7 mouse cellular contexts compared by ENCODE assay signal in genomic region chr3:41042195-41042938, GRCm38 (mm10). TPM values are rescaled to one million over a fixed set of nuclear protein-coding genes. Genes with fewer than 3 reads are reported as not detected.
DNase-seq lines count a peak whose midpoint lies in the region; ATAC-seq and TF ChIP-seq lines count a peak whose summit lies in the region.

No protein-coding gene starts in this region.

- DNase-seq in limb, embryonic 14.5 days (ENCODE audit: low spot score): peak; percentile 75
- DNase-seq in limb, embryonic 10.5 days (ENCODE audit: low spot score): no peak
- peak; percentile 15 for DNase-seq in ES-E14 (ENCODE audit: low read depth, low spot score)
- peak; percentile 77 for DNase-seq in brain, adult 2 months (ENCODE audit: low read depth, low spot score)
- peak; percentile 49 for DNase-seq in layer of hippocampus, adult 9-10 months (ENCODE audit: low spot score)

- H3K4me2 ChIP-seq in limb, embryonic 14.5 days (replicated peaks; ENCODE audit: low read depth, low read length, severe bottlenecking): no peak overlapping the region
- H3K4me2 ChIP-seq in forebrain, embryonic 15.5 days (replicated peaks): no peak overlapping the region
- H3K4me2 ChIP-seq in neural tube, embryonic 15.5 days: no peak overlapping the region

- H3K27me3 ChIP-seq in limb, embryonic 14.5 days (ENCODE audit: control insufficient read depth, insufficient read depth, low read length): no peaks in the 10 kb centered on the region
- no peaks in the 10 kb centered on the region for H3K27me3 ChIP-seq in limb, embryonic 10.5 days (ENCODE audit: low read depth, poor library complexity, severe bottlenecking)
- no peaks in the 10 kb centered on the region for H3K27me3 ChIP-seq in forebrain, embryonic 15.5 days
- no peaks in the 10 kb centered on the region for H3K27me3 ChIP-seq in neural tube, embryonic 15.5 days (replicated peaks)

- H3K9ac ChIP-seq in limb, embryonic 14.5 days (ENCODE audit: low read depth, low read length, severe bottlenecking): no peak overlapping the region
- H3K9ac ChIP-seq in ES-E14 (ENCODE audit: insufficient read depth, low read depth, low read length, poor library complexity, severe bottlenecking): no peak overlapping the region
- H3K9ac ChIP-seq in forebrain, embryonic 15.5 days (replicated peaks): no peak overlapping the region
- H3K9ac ChIP-seq in neural tube, embryonic 15.5 days (replicated peaks): no peak overlapping the region

- no peaks in the 10 kb centered on the region for H3K36me3 ChIP-seq in limb, embryonic 14.5 days (ENCODE audit: control insufficient read depth, insufficient read depth, low read length)
- no peaks in the 10 kb centered on the region for H3K36me3 ChIP-seq in limb, embryonic 10.5 days
- H3K36me3 ChIP-seq in ES-E14 (ENCODE audit: control insufficient read depth, insufficient read depth, low read length, poor library complexity, severe bottlenecking): no peaks in the 10 kb centered on the region
- H3K36me3 ChIP-seq in forebrain, embryonic 15.5 days: no peaks in the 10 kb centered on the region
- H3K36me3 ChIP-seq in neural tube, embryonic 15.5 days: no peaks in the 10 kb centered on the region

- in situ Hi-C loops in ES-E14 (cut with MboI; ENCODE audit: low sequenced_read_pairs in 2 of 2, unreplicated experiment in 2 of 2): no loop called here

- H3K9me3 ChIP-seq in limb, embryonic 14.5 days (ENCODE audit: control insufficient read depth, low read length): no peaks in the 10 kb centered on the region
- no peaks in the 10 kb centered on the region for H3K9me3 ChIP-seq in limb, embryonic 10.5 days (replicated peaks)
- H3K9me3 ChIP-seq in ES-E14 (ENCODE audit: control insufficient read depth, insufficient read depth, low read depth, low read length): no peaks in the 10 kb centered on the region
- no peaks in the 10 kb centered on the region for H3K9me3 ChIP-seq in forebrain, embryonic 15.5 days
- no peaks in the 10 kb centered on the region for H3K9me3 ChIP-seq in neural tube, embryonic 15.5 days (replicated peaks)

- no peaks in the 10 kb centered on the region for H3K4me1 ChIP-seq in limb, embryonic 14.5 days (ENCODE audit: control insufficient read depth, insufficient read depth, low read length)
- H3K4me1 ChIP-seq in limb, embryonic 10.5 days: no peaks in the 10 kb centered on the region
- 0 out of 4 replicates have a peak, but pooled peaks cover 0 to 2% of the 10 kb centered on the region in 2 experiments for H3K4me1 ChIP-seq in ES-E14 (ENCODE audit: control insufficient read depth in 2 of 2, insufficient read depth in 2 of 2, low read length in 2 of 2, poor library complexity in 1 of 2)
- H3K4me1 ChIP-seq in forebrain, embryonic 15.5 days: no peaks in the 10 kb centered on the region
- no peaks in the 10 kb centered on the region for H3K4me1 ChIP-seq in neural tube, embryonic 15.5 days

- ATAC-seq in limb, embryonic 14.5 days (ENCODE audit: low FRiP score, low read depth): peak; percentile 65; the same call in 1 of the 2 replicates
- peak; percentile 82 for ATAC-seq in forebrain, embryonic 15.5 days (replicated peaks)
- ATAC-seq in neural tube, embryonic 15.5 days (ENCODE audit: low FRiP score): peak; percentile 77; the same call in 1 of the 2 replicates

- WGBS in limb, embryonic 14.5 days: 78% methylated on average over 4 of the region's 4 CpGs
- 83% methylated on average over 4 of the region's 4 CpGs for WGBS in limb, embryonic 10.5 days
- 85% methylated on average over 4 of the region's 4 CpGs for whole genome bisulfite sequencing in forebrain, embryonic 15.5 days
- WGBS in neural tube, embryonic 15.5 days: 89% methylated on average over 4 of the region's 4 CpGs

- H3K27ac ChIP-seq in limb, embryonic 14.5 days (replicated peaks; ENCODE audit: low read depth, low read length): no peak overlapping the region
- H3K27ac ChIP-seq in limb, embryonic 10.5 days: no peak overlapping the region
- H3K27ac ChIP-seq in ES-E14 (ENCODE audit: insufficient read depth, low read depth, low read length, poor library complexity, severe bottlenecking): no peak overlapping the region
- H3K27ac ChIP-seq in forebrain, embryonic 15.5 days (replicated peaks): no peak overlapping the region
- H3K27ac ChIP-seq in neural tube, embryonic 15.5 days (replicated peaks): no peak overlapping the region

- no peak for TF ChIP-seq POLR2A in limb, embryonic 14.5 days (IDR thresholded peaks at IDR 0.05; ENCODE audit: borderline replicate concordance, extremely low read depth, insufficient read depth, insufficient read length)

- no peak overlapping the region for H3K4me3 ChIP-seq in limb, embryonic 14.5 days (replicated peaks; ENCODE audit: low read length)
- H3K4me3 ChIP-seq in limb, embryonic 10.5 days: no peak overlapping the region
- no peak overlapping the region for H3K4me3 ChIP-seq in ES-E14 (ENCODE audit: insufficient read depth in 1 of 2, low read depth in 1 of 2, low read length in 2 of 2, poor library complexity in 1 of 2, severe bottlenecking in 1 of 2)
- no peak overlapping the region for H3K4me3 ChIP-seq in forebrain, embryonic 15.5 days
- no peak overlapping the region for H3K4me3 ChIP-seq in neural tube, embryonic 15.5 days (replicated peaks)

TF ChIP-seq in ES-E14, 5 proteins besides CTCF, POLR2A, EP300 and RAD21:
- TF ChIP-seq ZNF384 (IDR thresholded peaks at IDR 0.05; ENCODE audit: low read depth, low read length) (no peak), ZC3H11A (IDR thresholded peaks at IDR 0.05; ENCODE audit: borderline replicate concordance, low read depth, low read length) (peak; percentile 23; the same call in 1 of the 2 replicates)

RNA-seq across cellular contexts. Expression of gene Pgrmc2, which starts 40.5 kb away (rescaled TPM):
- 30.9 and 41.9 TPM in 2 replicates for polyA plus RNA-seq in limb, embryonic 14.5 days (2012; rRNA removed)
- polyA plus RNA-seq in limb, embryonic 14.5 days (2014; fragmentation: Nextera tagmentation; extraction: Ambion mirVana): 34.2 and 34.3 TPM in 2 replicates
- polyA plus RNA-seq in limb, embryonic 10.5 days (2016; fragmentation: Nextera tagmentation; extraction: Ambion mirVana): 34.1 and 38.1 TPM in 2 replicates
- 61.5 and 82.7 TPM in 2 replicates for total RNA-seq in ES-E14 (2012; rRNA removed)
- polyA plus RNA-seq in forebrain, embryonic 15.5 days (2015; fragmentation: Nextera tagmentation; extraction: Ambion mirVana): 31.0 and 32.5 TPM in 2 replicates
- 30.8 and 33.6 TPM in 2 replicates for polyA plus RNA-seq in neural tube, embryonic 15.5 days (2015; fragmentation: Nextera tagmentation; extraction: Ambion mirVana)
